Mouse (Mus musculus): ENCODE measurements around the gene 9530003J23Rik. TPM values are rescaled to one million over a fixed set of nuclear protein-coding genes. Genes with fewer than 3 reads are reported as not detected.
A peak's percentile ranks its signal among the peaks of the same experiment; 100 is the strongest.
"Not testable (repeated sequence)": the region's sequence is repeated elsewhere in the genome, so short reads cannot be mapped to it uniquely, and the experiment has no call there.

Gene 9530003J23Rik
- polyA plus RNA-seq, 1 experiment from 2014 or later = not detected

DNA sequence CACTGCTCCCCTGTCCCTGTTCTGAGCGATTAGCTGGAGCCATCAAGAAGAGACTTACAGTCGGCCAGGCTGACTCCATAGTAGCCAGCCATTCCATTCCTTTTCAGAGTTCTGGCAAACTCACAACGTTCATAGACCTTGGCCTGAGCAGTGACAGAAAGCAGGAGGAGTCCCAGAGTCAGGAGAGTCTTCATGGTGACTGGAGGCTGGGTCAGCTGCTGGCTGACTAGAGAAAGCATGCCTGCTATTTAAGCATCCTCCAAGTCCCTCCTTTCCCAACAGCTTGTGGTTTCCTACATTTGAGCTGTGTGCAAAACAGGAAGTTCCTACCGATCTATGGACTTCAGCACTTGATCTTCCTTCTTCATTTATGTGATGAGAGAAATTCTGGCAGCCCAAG, 43.5 kb upstream of the 9530003J23Rik start, which contains the start of gene Lyz2:
Gene Lyz2, minus strand, starts transcription at position 273 of the 400 bp plus-strand sequence.
- no peaks in the 10 kb centered on the region for H3K36me3 ChIP-seq (ENCODE audit: control insufficient read depth, insufficient read depth, low read length)
- H3K4me1 ChIP-seq (ENCODE audit: control insufficient read depth, insufficient read depth, low read length) = no peaks in the 10 kb centered on the region
- H3K9ac ChIP-seq (ENCODE audit: low read length) = 0 out of 2 replicates have a peak within 1 kb of the TSS, but pooled peaks have one; percentile 12
- WGBS = 28% methylated on average over 4 of the region's 4 CpGs
- no peaks in the 10 kb centered on the region for H3K9me3 ChIP-seq (replicated peaks; ENCODE audit: control insufficient read depth, low read length)
- H3K4me3 ChIP-seq (replicated peaks; ENCODE audit: low read length) = 0 out of 2 replicates have a peak within 1 kb of the TSS, but pooled peaks have one; percentile 3
- H3K27ac ChIP-seq (ENCODE audit: low read length) = peak within 1 kb of the TSS; percentile 56; the same call in 1 of the 2 replicates
- ATAC-seq (ENCODE audit: insufficient read depth, low FRiP score) = peak; percentile 75
- peak within 1 kb of the TSS; percentile 20; the same call in 1 of the 2 replicates for H3K4me2 ChIP-seq (ENCODE audit: low read depth, low read length)
- H3K27me3 ChIP-seq (ENCODE audit: control insufficient read depth, insufficient read depth, low read length) = no peaks in the 10 kb centered on the region

DNA sequence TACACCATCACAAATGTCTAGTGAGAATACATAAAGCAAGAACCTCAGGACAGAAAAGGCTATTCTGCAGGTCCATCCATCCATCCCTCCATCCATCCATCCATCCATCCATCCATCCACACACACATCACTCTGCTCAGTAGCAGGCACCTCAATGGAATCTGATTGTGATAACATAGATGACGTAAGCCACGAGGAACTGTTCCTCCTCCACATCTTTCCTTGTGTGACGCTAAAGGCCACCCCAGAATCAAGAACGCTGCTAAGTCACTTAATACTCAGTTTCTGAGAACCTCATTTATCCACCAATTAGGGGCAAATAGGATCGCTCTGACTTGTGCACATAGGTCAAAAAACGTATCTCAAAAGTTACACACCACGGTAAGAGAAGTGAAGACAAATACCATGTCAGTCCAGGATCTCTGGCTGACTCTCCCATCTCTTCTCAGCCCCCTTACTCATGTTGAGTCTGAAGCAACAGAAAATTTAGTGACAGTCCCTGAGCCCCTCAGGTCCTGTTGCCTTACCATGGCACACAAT, 42.9 kb upstream of the 9530003J23Rik start:
- 71% methylated on average over 7 of the region's 7 CpGs for WGBS
- H3K27ac ChIP-seq (ENCODE audit: low read length) = peak overlapping the region; percentile 56; the same call in 1 of the 2 replicates
- H3K4me2 ChIP-seq (ENCODE audit: low read depth, low read length) = peak overlapping the region; percentile 20; the same call in 1 of the 2 replicates

DNA sequence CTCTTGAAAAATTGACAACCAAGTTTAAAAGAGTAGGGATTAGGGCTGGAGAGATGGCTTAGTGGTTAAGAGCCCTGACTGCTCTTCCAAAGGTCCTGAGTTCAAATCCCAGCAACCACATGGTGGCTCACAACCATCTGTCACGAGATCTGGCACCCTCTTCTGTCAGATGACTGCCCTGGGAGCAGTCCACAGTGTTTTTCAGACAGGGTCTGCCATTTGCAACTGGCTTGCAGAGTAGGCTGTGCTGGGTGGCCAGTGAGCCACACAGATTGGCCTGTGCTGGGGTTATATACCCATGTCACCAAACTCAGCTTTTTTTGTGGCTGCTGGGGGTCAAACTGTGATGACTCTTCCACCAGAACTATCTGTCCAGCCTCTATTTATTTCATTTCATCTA, 41.5 kb upstream of the 9530003J23Rik start:
- H3K4me2 ChIP-seq (ENCODE audit: low read depth, low read length) = no peak overlapping the region
- no peak overlapping the region for H3K4me3 ChIP-seq (replicated peaks; ENCODE audit: low read length)
- H3K27ac ChIP-seq (ENCODE audit: low read length) = no peak overlapping the region
- H3K36me3 ChIP-seq (ENCODE audit: control insufficient read depth, insufficient read depth, low read length) = no peaks in the 10 kb centered on the region
- 57% methylated on average over 1 of the region's 1 CpGs for WGBS
- H3K9ac ChIP-seq (ENCODE audit: low read length) = no peak overlapping the region
- no peaks in the 10 kb centered on the region for H3K4me1 ChIP-seq (ENCODE audit: control insufficient read depth, insufficient read depth, low read length)
- H3K27me3 ChIP-seq (ENCODE audit: control insufficient read depth, insufficient read depth, low read length) = no peaks in the 10 kb centered on the region
- no peak for ATAC-seq (ENCODE audit: insufficient read depth, low FRiP score)
- no peaks in the 10 kb centered on the region for H3K9me3 ChIP-seq (replicated peaks; ENCODE audit: control insufficient read depth, low read length)

More for the DNA sequence above, 42.9 kb upstream of the 9530003J23Rik start:
- H3K27me3 ChIP-seq (ENCODE audit: control insufficient read depth, insufficient read depth, low read length) = no peaks in the 10 kb centered on the region
- 0 out of 2 replicates have a peak overlapping the region, but pooled peaks have one; percentile 3 for H3K4me3 ChIP-seq (replicated peaks; ENCODE audit: low read length)
- no peak for ATAC-seq (ENCODE audit: insufficient read depth, low FRiP score)
- no peaks in the 10 kb centered on the region for H3K4me1 ChIP-seq (ENCODE audit: control insufficient read depth, insufficient read depth, low read length)
- H3K9ac ChIP-seq (ENCODE audit: low read length) = 0 out of 2 replicates have a peak overlapping the region, but pooled peaks have one; percentile 12
- no peaks in the 10 kb centered on the region for H3K9me3 ChIP-seq (replicated peaks; ENCODE audit: control insufficient read depth, low read length)
- no peaks in the 10 kb centered on the region for H3K36me3 ChIP-seq (ENCODE audit: control insufficient read depth, insufficient read depth, low read length)

DNA sequence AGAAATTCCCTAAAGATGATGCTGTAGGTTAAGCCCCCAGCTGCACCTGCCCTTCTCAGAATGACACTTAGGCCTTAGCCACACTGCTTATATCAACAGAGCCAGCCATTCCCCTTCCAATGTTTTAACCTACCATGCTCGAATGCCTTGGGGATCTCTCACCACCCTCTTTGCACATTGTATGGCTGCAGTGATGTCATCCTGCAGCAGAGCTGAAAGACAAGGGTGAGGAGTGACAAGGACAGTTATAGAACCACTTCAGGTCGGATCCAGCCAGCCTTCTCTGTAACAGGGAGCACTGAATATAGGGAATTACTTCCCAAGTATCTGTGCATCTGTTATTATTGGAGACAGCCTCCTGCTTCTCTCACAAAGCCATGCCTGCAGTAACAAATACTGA, 40.0 kb upstream of the 9530003J23Rik start:
- 31% methylated on average over 2 of the region's 2 CpGs for WGBS
- H3K27ac ChIP-seq (ENCODE audit: low read length) = not testable (repeated sequence)

DNA sequence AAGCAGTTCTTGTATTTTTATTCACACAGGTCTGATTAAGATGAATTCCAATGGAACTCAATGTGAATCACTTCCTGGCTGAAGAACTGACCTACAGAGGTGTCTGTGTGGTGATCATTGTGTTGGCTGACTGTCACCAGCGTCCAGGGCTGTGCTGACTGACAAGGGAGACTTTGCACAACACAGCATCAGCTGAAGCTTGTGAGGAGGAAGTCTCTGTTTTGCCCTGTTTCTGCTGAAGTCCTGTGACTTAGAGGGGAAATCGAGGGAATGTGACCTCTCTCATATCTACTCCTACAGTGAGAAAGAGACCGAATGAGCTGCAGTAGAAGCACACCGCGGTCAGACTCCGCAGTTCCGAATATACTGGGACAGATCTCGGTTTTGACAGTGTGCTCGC, 39.3 kb upstream of the 9530003J23Rik start:
- ATAC-seq (ENCODE audit: insufficient read depth, low FRiP score); H3K36me3 ChIP-seq (ENCODE audit: control insufficient read depth, insufficient read depth, low read length); H3K9me3 ChIP-seq (replicated peaks; ENCODE audit: control insufficient read depth, low read length); H3K4me1 ChIP-seq (ENCODE audit: control insufficient read depth, insufficient read depth, low read length); H3K4me2 ChIP-seq (ENCODE audit: low read depth, low read length); H3K27me3 ChIP-seq (ENCODE audit: control insufficient read depth, insufficient read depth, low read length); H3K27ac ChIP-seq (ENCODE audit: low read length); H3K4me3 ChIP-seq (replicated peaks; ENCODE audit: low read length); H3K9ac ChIP-seq (ENCODE audit: low read length): not testable (repeated sequence)
- WGBS = 82% methylated on average over 9 of the region's 9 CpGs

More for the DNA sequence above, 40.0 kb upstream of the 9530003J23Rik start:
- H3K27me3 ChIP-seq (ENCODE audit: control insufficient read depth, insufficient read depth, low read length); H3K9ac ChIP-seq (ENCODE audit: low read length); ATAC-seq (ENCODE audit: insufficient read depth, low FRiP score); H3K36me3 ChIP-seq (ENCODE audit: control insufficient read depth, insufficient read depth, low read length); H3K4me3 ChIP-seq (replicated peaks; ENCODE audit: low read length); H3K4me1 ChIP-seq (ENCODE audit: control insufficient read depth, insufficient read depth, low read length); H3K4me2 ChIP-seq (ENCODE audit: low read depth, low read length); H3K9me3 ChIP-seq (replicated peaks; ENCODE audit: control insufficient read depth, low read length): not testable (repeated sequence)

DNA sequence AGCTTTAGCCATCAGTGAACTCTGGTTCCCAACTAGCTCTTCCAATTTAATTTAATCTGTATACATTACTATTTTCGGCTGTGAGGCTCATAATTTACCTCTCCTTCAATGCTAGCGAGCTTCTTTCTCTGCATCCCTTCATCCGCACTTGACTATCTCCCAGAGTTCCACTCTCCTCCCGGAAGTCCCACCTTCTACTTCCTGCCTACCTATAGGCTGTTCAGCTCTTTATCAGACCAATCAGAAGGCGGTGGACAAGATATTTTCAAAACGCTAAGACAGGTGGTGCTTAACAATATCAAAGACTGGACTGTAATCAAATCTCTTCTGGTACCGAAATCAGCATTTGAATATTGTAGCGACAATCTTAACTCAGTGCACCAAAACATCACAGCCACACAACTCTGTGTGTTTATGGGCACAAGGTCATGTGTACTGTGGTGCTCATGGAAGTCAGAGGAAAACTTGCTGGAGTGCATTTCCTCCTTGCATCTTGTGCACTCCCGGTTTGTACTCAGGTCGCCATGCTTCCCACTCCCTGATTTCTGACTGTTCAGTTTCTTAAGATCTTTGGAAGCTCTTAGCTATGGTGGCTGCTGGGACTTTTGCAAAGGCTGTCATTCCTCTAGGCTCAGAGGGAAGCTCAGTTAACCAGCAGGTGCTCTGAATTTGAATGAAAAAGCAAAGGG, 37.3 kb upstream of the 9530003J23Rik start:
- Histone ChIP-seq H3K4me3 (replicated peaks; ENCODE audit: low read length) (no peak overlapping the region), H3K36me3 (ENCODE audit: control insufficient read depth, insufficient read depth, low read length) (no peaks in the 10 kb centered on the region), H3K4me2 (ENCODE audit: low read depth, low read length) (no peak overlapping the region), H3K4me1 (ENCODE audit: control insufficient read depth, insufficient read depth, low read length) (no peaks in the 10 kb centered on the region), H3K9ac (ENCODE audit: low read length) (no peak overlapping the region), H3K9me3 (replicated peaks; ENCODE audit: control insufficient read depth, low read length) (no peaks in the 10 kb centered on the region), H3K27me3 (ENCODE audit: control insufficient read depth, insufficient read depth, low read length) (no peaks in the 10 kb centered on the region), H3K27ac (ENCODE audit: low read length) (no peak overlapping the region)
- ATAC-seq (ENCODE audit: insufficient read depth, low FRiP score) = no peak
- whole genome bisulfite sequencing = 78% methylated on average over 10 of the region's 10 CpGs

DNA sequence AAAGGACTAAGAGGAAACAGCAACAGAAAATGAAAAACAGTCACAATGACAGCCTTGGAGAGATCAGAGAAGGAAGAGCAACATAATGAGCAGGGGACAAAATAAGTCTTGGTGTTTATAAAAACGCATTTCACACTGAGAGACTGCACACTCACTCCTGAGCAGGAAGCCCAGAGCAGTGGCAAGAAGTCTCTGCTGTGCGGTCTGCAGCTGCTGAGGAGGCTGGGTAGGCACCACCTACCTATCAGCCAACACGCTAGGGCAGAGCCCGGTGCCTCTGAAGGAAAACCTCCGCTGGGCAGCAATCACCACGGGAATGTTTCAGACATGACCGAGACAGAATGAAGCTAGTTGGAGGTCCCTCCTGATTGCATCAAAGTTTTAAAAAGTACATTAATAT, 36.1 kb upstream of the 9530003J23Rik start:
- 73% methylated on average over 3 of the region's 7 CpGs for WGBS
- not testable (repeated sequence) for H3K27me3 ChIP-seq (ENCODE audit: control insufficient read depth, insufficient read depth, low read length); H3K27ac ChIP-seq (ENCODE audit: low read length); ATAC-seq (ENCODE audit: insufficient read depth, low FRiP score); H3K9ac ChIP-seq (ENCODE audit: low read length); H3K4me2 ChIP-seq (ENCODE audit: low read depth, low read length); H3K36me3 ChIP-seq (ENCODE audit: control insufficient read depth, insufficient read depth, low read length); H3K9me3 ChIP-seq (replicated peaks; ENCODE audit: control insufficient read depth, low read length); H3K4me3 ChIP-seq (replicated peaks; ENCODE audit: low read length); H3K4me1 ChIP-seq (ENCODE audit: control insufficient read depth, insufficient read depth, low read length)

DNA sequence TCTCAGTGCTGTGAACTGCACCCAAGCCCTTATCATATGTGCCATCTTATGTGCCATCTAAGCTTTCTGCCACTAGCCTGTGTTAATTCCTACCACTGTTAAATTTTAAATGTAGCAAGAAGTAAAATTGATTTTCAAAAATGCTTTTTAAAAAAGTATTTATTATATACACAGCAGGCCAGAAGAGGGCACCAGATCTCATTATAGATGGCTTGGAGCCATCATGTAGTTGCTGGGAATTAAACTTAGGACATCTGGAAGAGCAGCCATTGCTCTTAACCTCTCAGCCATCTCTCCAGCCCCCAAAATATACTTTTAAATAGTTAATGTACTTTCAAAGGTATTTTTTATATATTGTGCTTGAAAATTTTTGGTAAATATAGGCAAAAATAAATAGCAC, 33.5 kb upstream of the 9530003J23Rik start:
- no peak overlapping the region for H3K27ac ChIP-seq (ENCODE audit: low read length)
- no peaks in the 10 kb centered on the region for H3K36me3 ChIP-seq (ENCODE audit: control insufficient read depth, insufficient read depth, low read length)
- H3K9ac ChIP-seq (ENCODE audit: low read length) = no peak overlapping the region
- no peak for ATAC-seq (ENCODE audit: insufficient read depth, low FRiP score)
- H3K4me2 ChIP-seq (ENCODE audit: low read depth, low read length) = no peak overlapping the region
- no peak overlapping the region for H3K4me3 ChIP-seq (replicated peaks; ENCODE audit: low read length)
- no peaks in the 10 kb centered on the region for H3K4me1 ChIP-seq (ENCODE audit: control insufficient read depth, insufficient read depth, low read length)
- no peaks in the 10 kb centered on the region for H3K9me3 ChIP-seq (replicated peaks; ENCODE audit: control insufficient read depth, low read length)
- H3K27me3 ChIP-seq (ENCODE audit: control insufficient read depth, insufficient read depth, low read length) = no peaks in the 10 kb centered on the region

DNA sequence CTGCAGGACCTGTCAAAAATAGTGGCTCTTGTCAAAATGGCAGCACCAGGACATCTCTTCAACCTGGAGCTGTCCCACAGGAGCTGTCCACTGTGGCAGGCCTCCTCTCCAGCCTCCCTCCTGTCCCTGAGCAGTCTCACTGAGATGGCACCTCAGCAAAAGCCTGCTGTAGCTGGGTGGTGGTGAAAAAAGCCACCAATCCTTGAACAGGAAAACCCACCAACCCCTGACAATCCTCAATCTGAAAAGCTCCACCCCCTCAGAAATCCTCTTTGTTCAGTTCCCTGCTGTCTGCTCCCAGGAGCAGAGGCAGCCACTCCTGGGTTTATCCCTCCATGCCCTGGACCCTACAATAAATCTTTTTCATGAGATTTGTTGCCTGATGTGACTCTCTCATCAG, 21.4 kb upstream of the 9530003J23Rik start:
- no peak for ATAC-seq (ENCODE audit: insufficient read depth, low FRiP score)
- no peak overlapping the region for H3K4me3 ChIP-seq (replicated peaks; ENCODE audit: low read length)
- H3K4me2 ChIP-seq (ENCODE audit: low read depth, low read length) = no peak overlapping the region
- H3K9ac ChIP-seq (ENCODE audit: low read length) = no peak overlapping the region
- H3K36me3 ChIP-seq (ENCODE audit: control insufficient read depth, insufficient read depth, low read length) = no peaks in the 10 kb centered on the region
- H3K9me3 ChIP-seq (replicated peaks; ENCODE audit: control insufficient read depth, low read length) = no peaks in the 10 kb centered on the region
- no peaks in the 10 kb centered on the region for H3K27me3 ChIP-seq (ENCODE audit: control insufficient read depth, insufficient read depth, low read length)
- H3K4me1 ChIP-seq (ENCODE audit: control insufficient read depth, insufficient read depth, low read length) = no peaks in the 10 kb centered on the region
- no peak overlapping the region for H3K27ac ChIP-seq (ENCODE audit: low read length)

Data from stomach, embryonic 16.5 days (tissue).